9 mouse cellular contexts compared by ENCODE assay signal in genomic region chr14:7964219-7964889, GRCm38 (mm10). TPM values are rescaled to one million over a fixed set of nuclear protein-coding genes. Genes with fewer than 3 reads are reported as not detected.
DNase-seq lines count a peak whose midpoint lies in the region; ATAC-seq and TF ChIP-seq lines count a peak whose summit lies in the region.
"Had no signal": no experiment of that assay in that cellular context is flagged by ENCODE, and none has a peak within 500 bp of the region (broad histone marks: within the 10 kb centered on the region; RNA-seq: fewer than 3 reads in every experiment).

No protein-coding gene starts in this region.

- no peak for ATAC-seq in embryonic facial prominence, embryonic 14.5 days (ENCODE audit: low read depth)

- no peaks in the 10 kb centered on the region for H3K27me3 ChIP-seq in embryonic facial prominence, embryonic 14.5 days (replicated peaks; ENCODE audit: control insufficient read depth, insufficient read depth, low read length)
- H3K27me3 ChIP-seq in hindbrain, embryonic 10.5 days (ENCODE audit: insufficient read depth, poor library complexity, severe bottlenecking): no peaks in the 10 kb centered on the region; the same call in 1 of the 2 replicates
- H3K27me3 ChIP-seq: heart, embryonic 13.5 days had no signal

- no peaks in the 10 kb centered on the region for H3K9me3 ChIP-seq in ES-E14 (ENCODE audit: control insufficient read depth, insufficient read depth, low read depth, low read length)
- H3K9me3 ChIP-seq in embryonic facial prominence, embryonic 14.5 days (ENCODE audit: control insufficient read depth, low read length): no peaks in the 10 kb centered on the region
- no peaks in the 10 kb centered on the region for H3K9me3 ChIP-seq in hindbrain, embryonic 10.5 days
- H3K9me3 ChIP-seq: heart, embryonic 13.5 days had no signal

- no peak overlapping the region for H3K27ac ChIP-seq in ES-E14 (ENCODE audit: insufficient read depth, low read depth, low read length, poor library complexity, severe bottlenecking)
- H3K27ac ChIP-seq in embryonic facial prominence, embryonic 14.5 days (replicated peaks; ENCODE audit: low read depth, low read length): no peak overlapping the region
- H3K27ac ChIP-seq in hindbrain, embryonic 10.5 days: no peak overlapping the region
- H3K27ac ChIP-seq: heart, embryonic 13.5 days had no signal

- H3K4me1 ChIP-seq in ES-E14 (ENCODE audit: control insufficient read depth in 2 of 2, insufficient read depth in 2 of 2, low read length in 2 of 2, poor library complexity in 1 of 2): peaks cover 0 to 10% of the 10 kb centered on the region in 2 experiments; a peak in 1 of 4 replicates
- no peaks in the 10 kb centered on the region for H3K4me1 ChIP-seq in embryonic facial prominence, embryonic 14.5 days (ENCODE audit: control insufficient read depth, insufficient read depth, low read length)
- H3K4me1 ChIP-seq in hindbrain, embryonic 10.5 days (replicated peaks): no peaks in the 10 kb centered on the region

- H3K4me2 ChIP-seq in embryonic facial prominence, embryonic 14.5 days (ENCODE audit: low read depth, low read length): no peak overlapping the region
- H3K4me2 ChIP-seq: heart, embryonic 13.5 days had no signal

- 52% methylated on average over 11 of the region's 11 CpGs for WGBS in embryonic facial prominence, embryonic 14.5 days
- 53% methylated on average over 11 of the region's 11 CpGs for WGBS in hindbrain, embryonic 10.5 days

- no peaks in the 10 kb centered on the region for H3K36me3 ChIP-seq in ES-E14 (ENCODE audit: control insufficient read depth, insufficient read depth, low read length, poor library complexity, severe bottlenecking)
- H3K36me3 ChIP-seq in embryonic facial prominence, embryonic 14.5 days (ENCODE audit: control insufficient read depth, insufficient read depth, low read length): no peaks in the 10 kb centered on the region
- no peaks in the 10 kb centered on the region for H3K36me3 ChIP-seq in hindbrain, embryonic 10.5 days
- H3K36me3 ChIP-seq: heart, embryonic 13.5 days had no signal

- DNase-seq in ES-E14 (ENCODE audit: low read depth, low spot score): peak; percentile 81
- DNase-seq in adrenal gland, postnatal 36 days: peak; percentile 45 to 71
- peak; percentile 85 for DNase-seq in embryonic facial prominence, embryonic 14.5 days (ENCODE audit: low spot score)
- DNase-seq in hindbrain, embryonic 10.5 days (ENCODE audit: low spot score): peak; percentile 68
- peak; percentile 84 for DNase-seq in layer of hippocampus, adult 9-10 months (ENCODE audit: low spot score)
- peak; percentile 85 for DNase-seq in lung, postnatal 10 days
- peak; percentile 69 for DNase-seq in right cerebral cortex, adult 18-20 months
- no peak for DNase-seq in ovary, postnatal 36 days (ENCODE audit: low spot score)

- H3K4me3 ChIP-seq in ES-E14 (ENCODE audit: insufficient read depth in 1 of 2, low read depth in 1 of 2, low read length in 2 of 2, poor library complexity in 1 of 2, severe bottlenecking in 1 of 2): no peak overlapping the region
- no peak overlapping the region for H3K4me3 ChIP-seq in embryonic facial prominence, embryonic 14.5 days (ENCODE audit: low read depth, low read length)
- H3K4me3 ChIP-seq in hindbrain, embryonic 10.5 days: no peak overlapping the region
- H3K4me3 ChIP-seq: heart, embryonic 13.5 days had no signal

- no peak overlapping the region for H3K9ac ChIP-seq in ES-E14 (ENCODE audit: insufficient read depth, low read depth, low read length, poor library complexity, severe bottlenecking)
- no peak overlapping the region for H3K9ac ChIP-seq in embryonic facial prominence, embryonic 14.5 days (ENCODE audit: low read depth, low read length)
- H3K9ac ChIP-seq: heart, embryonic 13.5 days had no signal

- in situ Hi-C loops in ES-E14 (cut with MboI; ENCODE audit: low sequenced_read_pairs in 2 of 2, unreplicated experiment in 2 of 2): loop anchor here (10.0 to 25.0 kb wide), 2 partner anchors 373 to 380 kb away; no protein-coding TSS in a partner anchor

TF ChIP-seq in ES-E14, 5 proteins besides CTCF, POLR2A, EP300 and RAD21:
- no peak for TF ChIP-seq ZNF384 (IDR thresholded peaks at IDR 0.05; ENCODE audit: low read depth, low read length)
- TF ChIP-seq MAFK (IDR thresholded peaks at IDR 0.05; ENCODE audit: insufficient read depth, low read depth, low read length): no peak
- peak; percentile 86 for TF ChIP-seq ZC3H11A (IDR thresholded peaks at IDR 0.05; ENCODE audit: borderline replicate concordance, low read depth, low read length)
- no peak for TF ChIP-seq HCFC1 (IDR thresholded peaks at IDR 0.05; ENCODE audit: borderline replicate concordance, insufficient read depth, low read length)
- no peak for TF ChIP-seq CHD2 (IDR thresholded peaks at IDR 0.05; ENCODE audit: low read depth, low read length)

RNA-seq across cellular contexts. Expression of gene Gm45521, which starts 7.3 kb away (rescaled TPM):
- 1.0 and 4.0 TPM in 2 replicates for total RNA-seq in ES-E14 (2012; rRNA removed)
- total RNA-seq in adrenal gland, postnatal 36 days (2021): not detected
- not detected in 2 replicates for polyA plus RNA-seq in embryonic facial prominence, embryonic 14.5 days (2014; fragmentation: Nextera tagmentation; extraction: Ambion mirVana)
- polyA plus RNA-seq in hindbrain, embryonic 10.5 days (2016; fragmentation: Nextera tagmentation; extraction: Ambion mirVana): 0.56 and 0.85 TPM in 2 replicates
- polyA plus RNA-seq: heart, embryonic 13.5 days had no signal

RNA-seq across cellular contexts. Expression of gene Dnase1l3, which starts 30.0 kb away (rescaled TPM):
- 0.09 TPM in 1 of 2 replicates, not detected in the other for total RNA-seq in ES-E14 (2012; rRNA removed)
- total RNA-seq in adrenal gland, postnatal 36 days (2021): under 1 TPM; 0.20 to 0.43 TPM
- polyA plus RNA-seq in embryonic facial prominence, embryonic 14.5 days (2014; fragmentation: Nextera tagmentation; extraction: Ambion mirVana): 0.62 and 0.89 TPM in 2 replicates
- 0.07 TPM in 1 of 2 replicates, not detected in the other for polyA plus RNA-seq in hindbrain, embryonic 10.5 days (2016; fragmentation: Nextera tagmentation; extraction: Ambion mirVana)

RNA-seq across cellular contexts. Expression of gene Abhd6, which starts 38.3 kb away (rescaled TPM):
- 11.7 and 15.4 TPM in 2 replicates for total RNA-seq in ES-E14 (2012; rRNA removed)
- 100 to 1,000 TPM in 1 of 2 experiments, 10 to 100 TPM in 1; 70.4 to 108 TPM for total RNA-seq in adrenal gland, postnatal 36 days (2021)
- polyA plus RNA-seq in embryonic facial prominence, embryonic 14.5 days (2014; fragmentation: Nextera tagmentation; extraction: Ambion mirVana): 20.0 and 20.3 TPM in 2 replicates
- 14.8 and 15.1 TPM in 2 replicates for polyA plus RNA-seq in hindbrain, embryonic 10.5 days (2016; fragmentation: Nextera tagmentation; extraction: Ambion mirVana)
